Mouse (Mus musculus): ENCODE data around the gene 1810046K07Rik.

1810046K07Rik gene

GRCm38 (mm10) chr9:51305146-51305545 lies 23.6 kb downstream of the 1810046K07Rik start:
- DNase-seq (ENCODE audit: low spot score in 2 of 2), result peak in 1 of 2 experiments; percentile 18

- DNase-seq (ENCODE audit: low spot score in 2 of 2), result no peak
Observed at GRCm38 (mm10) chr9:51303980-51304379, 24.7 kb downstream of the 1810046K07Rik start.

- no peak for DNase-seq (ENCODE audit: low spot score in 2 of 2)
Observed at GRCm38 (mm10) chr9:51293541-51293940, 35.2 kb downstream of the 1810046K07Rik start.

- peak; percentile 46 to 75 for DNase-seq (ENCODE audit: low spot score in 2 of 2)
Observed at GRCm38 (mm10) chr9:51292674-51293073, 36.0 kb downstream of the 1810046K07Rik start.

GRCm38 (mm10) chr9:51290980-51291379 lies 37.7 kb downstream of the 1810046K07Rik start:
- DNase-seq (ENCODE audit: low spot score in 2 of 2), result no peak

GRCm38 (mm10) chr9:51286079-51286478 lies 42.6 kb downstream of the 1810046K07Rik start:
- no peak for DNase-seq (ENCODE audit: low spot score in 2 of 2)

- peak; percentile 56 to 69 for DNase-seq (ENCODE audit: low spot score in 2 of 2)
Observed at GRCm38 (mm10) chr9:51278500-51279381, 50.0 kb downstream of the 1810046K07Rik start, which contains the start of gene Colca2. Gene Colca2, minus strand, starts transcription at chr9:51278569.

- DNase-seq (ENCODE audit: low spot score in 2 of 2), result no peak
Observed at GRCm38 (mm10) chr9:51277834-51278498, 50.8 kb downstream of the 1810046K07Rik start.

- no peak for DNase-seq (ENCODE audit: low spot score in 2 of 2)
Observed at GRCm38 (mm10) chr9:51274678-51275077, 54.0 kb downstream of the 1810046K07Rik start.

GRCm38 (mm10) chr9:51273581-51274154 lies 55.0 kb downstream of the 1810046K07Rik start:
- DNase-seq (ENCODE audit: low spot score in 2 of 2), result no peak

GRCm38 (mm10) chr9:51272102-51272501 lies 56.6 kb downstream of the 1810046K07Rik start:
- no peak for DNase-seq (ENCODE audit: low spot score in 2 of 2)

GRCm38 (mm10) chr9:51271073-51271472 lies 57.6 kb downstream of the 1810046K07Rik start:
- DNase-seq (ENCODE audit: low spot score in 2 of 2), result no peak

- no peak for DNase-seq (ENCODE audit: low spot score in 2 of 2)
Observed at GRCm38 (mm10) chr9:51268852-51269251, 59.9 kb downstream of the 1810046K07Rik start.

- no peak for DNase-seq (ENCODE audit: low spot score in 2 of 2)
Observed at GRCm38 (mm10) chr9:51258426-51258825, 70.3 kb downstream of the 1810046K07Rik start.

GRCm38 (mm10) chr9:51256780-51257502 lies 71.8 kb downstream of the 1810046K07Rik start:
- no peak for DNase-seq (ENCODE audit: low spot score in 2 of 2)

Data from frontal cortex, postnatal 10 days (tissue).